Mouse (Mus musculus): ENCODE measurements at regions not wholly inside any gene's neighbourhood (a gene's known extent, or its start where the extent isn't known, plus 50 kb on each side); places are given as distances from the start of the nearest gene placed in this dataset.
A peak's percentile ranks its signal among the peaks of the same experiment; 100 is the strongest.

GRCm38 (mm10) chr9:46938628-46939027, 59.9 kb upstream of the Gm4791 start:
- Histone ChIP-seq H3K27me3 (no peaks in the 10 kb centered on the region; the same call in 1 of the 2 replicates), H3K36me3 (no peaks in the 10 kb centered on the region), H3K4me2 (no peak overlapping the region), H3K9me3 (replicated peaks) (no peaks in the 10 kb centered on the region), H3K27ac (no peak overlapping the region), H3K9ac (no peak overlapping the region), H3K4me3 (no peak overlapping the region), H3K4me1 (replicated peaks) (no peaks in the 10 kb centered on the region)
- WGBS = 77% methylated on average over 3 of the region's 3 CpGs
- ATAC-seq (replicated peaks; ENCODE audit: insufficient number of reproducible peaks, insufficient read depth, low FRiP score, low read depth) = no peak

DNA sequence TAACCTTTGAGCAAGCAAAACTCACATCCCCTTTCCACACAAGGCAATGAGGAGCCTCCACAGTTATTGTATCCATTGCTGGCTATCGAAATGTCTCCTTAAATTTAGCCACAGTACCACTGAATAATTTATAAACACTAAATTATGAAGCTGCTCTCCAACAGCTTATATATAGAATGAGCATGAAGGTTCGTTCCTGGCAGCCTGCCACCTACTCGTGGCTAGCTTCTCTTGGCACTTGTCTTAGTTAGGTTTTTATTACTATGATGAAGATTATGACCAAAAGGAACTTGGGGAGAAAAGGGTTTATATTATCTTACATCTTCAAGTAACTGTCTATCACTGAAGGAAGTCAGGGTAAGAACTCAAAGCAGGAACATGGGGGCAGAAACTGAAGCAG, 72.9 kb upstream of the Gm4791 start:
- no peak overlapping the region for H3K27ac ChIP-seq
- 0 out of 2 replicates have a peak, but pooled peaks cover 2% of the 10 kb centered on the region for H3K4me1 ChIP-seq (replicated peaks)
- H3K9ac ChIP-seq = no peak overlapping the region
- WGBS = 42% methylated on average over 3 of the region's 3 CpGs
- no peaks in the 10 kb centered on the region for H3K36me3 ChIP-seq
- no peaks in the 10 kb centered on the region for H3K9me3 ChIP-seq (replicated peaks)
- no peak overlapping the region for H3K4me3 ChIP-seq
- no peak overlapping the region for H3K4me2 ChIP-seq
- H3K27me3 ChIP-seq = 0 out of 2 replicates have a peak, but pooled peaks cover 2% of the 10 kb centered on the region
- no peak for ATAC-seq (replicated peaks; ENCODE audit: insufficient number of reproducible peaks, insufficient read depth, low FRiP score, low read depth)

GRCm38 (mm10) chr9:46920081-46920480, 78.5 kb upstream of the Gm4791 start:
- ATAC-seq (replicated peaks; ENCODE audit: insufficient number of reproducible peaks, insufficient read depth, low FRiP score, low read depth) = no peak
- Histone ChIP-seq H3K4me3 (no peak overlapping the region), H3K9ac (no peak overlapping the region), H3K9me3 (replicated peaks) (no peaks in the 10 kb centered on the region), H3K36me3 (no peaks in the 10 kb centered on the region), H3K27me3 (0 out of 2 replicates have a peak, but pooled peaks cover 2% of the 10 kb centered on the region), H3K4me1 (replicated peaks) (no peaks in the 10 kb centered on the region), H3K27ac (no peak overlapping the region), H3K4me2 (no peak overlapping the region)
- 76% methylated on average over 1 of the region's 1 CpGs for WGBS

DNA sequence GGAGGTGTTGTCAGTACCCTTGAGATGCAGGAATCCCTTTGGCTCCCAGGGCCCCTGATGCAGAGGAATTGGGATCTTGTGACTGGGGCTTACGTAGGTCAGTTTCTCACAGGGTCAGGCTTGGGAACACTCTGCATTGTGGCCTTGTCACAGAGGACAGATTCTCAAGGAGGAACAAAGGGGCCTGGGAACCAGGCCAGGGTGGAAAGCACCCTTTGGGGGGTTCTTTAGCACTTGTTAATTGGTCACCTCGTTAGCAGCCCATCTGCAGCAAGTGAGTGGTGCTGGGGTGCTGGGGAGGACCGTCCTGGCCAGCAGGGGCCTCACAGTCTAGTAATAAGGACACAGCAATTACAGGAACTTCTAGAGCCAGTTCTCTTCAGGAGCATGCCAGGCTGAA, 85.3 kb upstream of the Gm4791 start:
- H3K36me3 ChIP-seq = no peaks in the 10 kb centered on the region
- H3K4me1 ChIP-seq (replicated peaks) = peaks cover 10% of the 10 kb centered on the region
- ATAC-seq (replicated peaks; ENCODE audit: insufficient number of reproducible peaks, insufficient read depth, low FRiP score, low read depth) = no peak
- H3K9ac ChIP-seq = no peak overlapping the region
- no peak overlapping the region for H3K4me2 ChIP-seq
- no peak overlapping the region for H3K27ac ChIP-seq
- H3K27me3 ChIP-seq = no peaks in the 10 kb centered on the region
- H3K9me3 ChIP-seq (replicated peaks) = no peaks in the 10 kb centered on the region
- H3K4me3 ChIP-seq = no peak overlapping the region
- 28% methylated on average over 3 of the region's 3 CpGs for WGBS

- Histone ChIP-seq H3K4me3 (no peak overlapping the region), H3K4me2 (no peak overlapping the region), H3K9ac (no peak overlapping the region), H3K4me1 (replicated peaks) (peaks cover 10% of the 10 kb centered on the region), H3K36me3 (no peaks in the 10 kb centered on the region), H3K9me3 (replicated peaks) (no peaks in the 10 kb centered on the region), H3K27ac (no peak overlapping the region), H3K27me3 (no peaks in the 10 kb centered on the region)
- peak; percentile 53; the same call in 1 of the 2 replicates for ATAC-seq (replicated peaks; ENCODE audit: insufficient number of reproducible peaks, insufficient read depth, low FRiP score, low read depth)
- 20% methylated on average over 6 of the region's 6 CpGs for WGBS
Observed at GRCm38 (mm10) chr9:46909412-46910013, 89.0 kb upstream of the Gm4791 start.

- Histone ChIP-seq H3K36me3 (no peaks in the 10 kb centered on the region), H3K9ac (no peak overlapping the region), H3K9me3 (replicated peaks) (no peaks in the 10 kb centered on the region), H3K4me3 (no peak overlapping the region), H3K27me3 (no peaks in the 10 kb centered on the region), H3K4me2 (no peak overlapping the region), H3K4me1 (replicated peaks) (peaks cover 17% of the 10 kb centered on the region), H3K27ac (no peak overlapping the region)
- ATAC-seq (replicated peaks; ENCODE audit: insufficient number of reproducible peaks, insufficient read depth, low FRiP score, low read depth) = no peak
- WGBS = 82% methylated on average over 3 of the region's 3 CpGs
Observed at GRCm38 (mm10) chr9:46905081-46905480, 93.5 kb upstream of the Gm4791 start.

- peak overlapping the region; percentile 51 for H3K27ac ChIP-seq
Observed at GRCm38 (mm10) chr9:46903491-46904220, 94.9 kb upstream of the Gm4791 start.

DNA sequence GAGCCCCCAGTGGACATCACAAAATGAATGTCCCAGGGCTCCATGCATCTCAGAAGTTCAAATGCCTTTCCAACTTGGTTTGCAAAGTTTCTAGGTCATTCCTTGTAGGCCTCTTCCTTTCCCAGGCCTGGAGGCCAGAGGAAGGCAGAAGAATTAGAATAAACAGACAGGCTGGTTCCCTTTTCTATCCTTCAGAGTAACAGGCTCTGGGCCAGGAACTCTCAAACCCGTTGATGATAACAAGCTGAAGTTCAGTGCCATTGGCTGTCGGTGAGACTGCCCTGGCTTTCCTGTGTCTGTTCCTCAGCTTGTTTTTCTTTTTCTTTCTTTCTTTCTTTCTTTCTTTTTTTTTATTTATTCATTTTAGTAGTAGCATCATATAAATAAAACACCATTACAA, 99.3 kb upstream of the Gm4791 start:
- Histone ChIP-seq H3K9ac (no peak overlapping the region), H3K4me1 (replicated peaks) (peaks cover 17% of the 10 kb centered on the region), H3K4me2 (no peak overlapping the region), H3K27ac (no peak overlapping the region), H3K36me3 (no peaks in the 10 kb centered on the region), H3K9me3 (replicated peaks) (no peaks in the 10 kb centered on the region), H3K4me3 (no peak overlapping the region), H3K27me3 (no peaks in the 10 kb centered on the region)
- WGBS = 16% methylated on average over 2 of the region's 2 CpGs
- no peak for ATAC-seq (replicated peaks; ENCODE audit: insufficient number of reproducible peaks, insufficient read depth, low FRiP score, low read depth)

More at GRCm38 (mm10) chr9:46903491-46904220, 94.9 kb upstream of the Gm4791 start:
- Histone ChIP-seq H3K4me1 (replicated peaks) (peaks cover 13% of the 10 kb centered on the region), H3K36me3 (no peaks in the 10 kb centered on the region), H3K4me2 (no peak overlapping the region), H3K27me3 (no peaks in the 10 kb centered on the region), H3K9me3 (replicated peaks) (no peaks in the 10 kb centered on the region), H3K4me3 (no peak overlapping the region), H3K9ac (no peak overlapping the region)
- 36% methylated on average over 8 of the region's 8 CpGs for WGBS
- ATAC-seq (replicated peaks; ENCODE audit: insufficient number of reproducible peaks, insufficient read depth, low FRiP score, low read depth) = peak; percentile 60; the same call in 1 of the 2 replicates

DNA sequence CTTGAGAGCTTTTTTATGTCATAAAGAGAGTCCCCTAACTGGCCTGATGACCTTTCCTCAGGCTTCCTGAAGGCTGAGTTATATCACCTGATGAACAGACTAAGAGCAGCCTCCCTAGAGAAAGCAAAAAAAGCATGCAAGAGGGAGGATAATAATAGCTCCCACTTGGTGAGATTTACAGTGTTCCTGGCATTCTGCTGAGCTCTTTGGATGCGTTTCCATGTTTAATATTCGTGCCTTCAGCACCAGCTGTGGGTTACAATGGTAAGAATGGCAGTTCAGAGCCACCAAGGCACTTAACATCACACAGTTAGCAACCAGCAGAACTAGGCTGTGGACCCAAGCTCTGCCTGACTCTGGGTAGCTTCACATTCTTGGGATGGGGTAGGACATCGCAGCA, 100.4 kb upstream of the Gm4791 start:
- 63% methylated on average over 3 of the region's 3 CpGs for WGBS

DNA sequence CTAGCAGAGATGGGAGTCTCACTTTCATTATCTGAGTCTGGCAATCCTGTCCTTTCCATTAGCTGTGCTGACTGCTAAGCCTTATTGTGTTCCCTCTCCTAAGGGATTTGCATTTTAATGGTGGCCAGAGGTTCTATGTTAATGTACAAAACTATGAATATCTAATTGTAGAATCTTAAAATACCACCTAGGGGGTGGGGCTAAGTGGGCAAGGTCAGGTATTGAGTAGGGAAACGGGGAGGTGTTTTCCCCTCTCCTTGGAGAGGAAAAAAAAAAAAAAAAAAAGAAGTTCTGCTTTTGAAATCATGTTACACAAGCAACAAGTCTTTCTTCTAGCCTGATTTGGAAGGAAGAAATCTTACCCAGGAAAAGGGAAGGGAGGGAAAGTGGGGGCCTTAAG, 106.7 kb upstream of the Gm4791 start:
- no peaks in the 10 kb centered on the region; the same call in 1 of the 2 replicates for H3K27me3 ChIP-seq
- no peak overlapping the region for H3K27ac ChIP-seq
- ATAC-seq (replicated peaks; ENCODE audit: insufficient number of reproducible peaks, insufficient read depth, low FRiP score, low read depth) = no peak
- no peaks in the 10 kb centered on the region for H3K36me3 ChIP-seq
- H3K4me2 ChIP-seq = no peak overlapping the region
- H3K4me3 ChIP-seq = no peak overlapping the region
- H3K9me3 ChIP-seq (replicated peaks) = no peaks in the 10 kb centered on the region
- 38% methylated on average over 1 of the region's 1 CpGs for WGBS
- H3K9ac ChIP-seq = no peak overlapping the region
- H3K4me1 ChIP-seq (replicated peaks) = no peaks in the 10 kb centered on the region

More for the DNA sequence above, 100.4 kb upstream of the Gm4791 start:
- no peak overlapping the region for H3K27ac ChIP-seq
- no peaks in the 10 kb centered on the region for H3K36me3 ChIP-seq
- H3K4me1 ChIP-seq (replicated peaks) = peaks cover 9% of the 10 kb centered on the region
- no peak overlapping the region for H3K9ac ChIP-seq
- H3K9me3 ChIP-seq (replicated peaks) = no peaks in the 10 kb centered on the region
- H3K4me3 ChIP-seq = no peak overlapping the region
- H3K27me3 ChIP-seq = no peaks in the 10 kb centered on the region
- ATAC-seq (replicated peaks; ENCODE audit: insufficient number of reproducible peaks, insufficient read depth, low FRiP score, low read depth) = no peak
- no peak overlapping the region for H3K4me2 ChIP-seq

- Histone ChIP-seq H3K4me3 (no peak overlapping the region), H3K4me1 (replicated peaks) (no peaks in the 10 kb centered on the region), H3K4me2 (no peak overlapping the region), H3K36me3 (no peaks in the 10 kb centered on the region), H3K9ac (no peak overlapping the region), H3K9me3 (replicated peaks) (no peaks in the 10 kb centered on the region), H3K27me3 (no peaks in the 10 kb centered on the region; the same call in 1 of the 2 replicates), H3K27ac (no peak overlapping the region)
- no peak for ATAC-seq (replicated peaks; ENCODE audit: insufficient number of reproducible peaks, insufficient read depth, low FRiP score, low read depth)
- 68% methylated on average over 4 of the region's 4 CpGs for WGBS
Observed at GRCm38 (mm10) chr9:46889933-46890662, 108.4 kb upstream of the Gm4791 start.
